Mouse (Mus musculus): Measurements from ENCODE around the gene Hist2h2aa1. TPM values are rescaled to one million over a fixed set of nuclear protein-coding genes. Genes with fewer than 3 reads are reported as not detected.

Gene Hist2h2aa1
- polyA plus RNA-seq, 1 experiment, result not detected

DNA sequence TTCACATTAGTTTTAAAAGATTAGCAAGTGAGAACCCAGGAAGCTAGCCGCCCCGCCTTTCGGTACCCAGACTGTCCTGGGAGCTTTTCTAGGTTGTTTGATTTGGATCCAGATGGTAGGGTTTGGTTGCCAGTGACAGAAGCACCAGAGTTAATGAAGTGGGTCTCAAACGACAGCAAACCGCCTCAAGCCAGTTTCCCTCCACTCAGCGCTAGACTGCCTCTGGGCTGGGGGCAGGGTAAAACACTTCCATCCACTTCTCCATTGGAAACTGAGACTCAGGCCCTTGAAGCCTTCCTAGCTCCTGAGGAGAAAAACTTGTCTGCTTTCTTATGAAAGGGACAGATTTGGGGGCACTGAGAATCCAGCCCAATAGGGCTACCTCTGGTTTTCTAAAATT lies 47.3 kb downstream of the Hist2h2aa1 start:
- Histone ChIP-seq H3K79me2 (ENCODE audit: control insufficient read depth, insufficient read depth) (no peaks in the 10 kb centered on the region), H3ac (ENCODE audit: control insufficient read depth, insufficient read length, low read depth) (no peak overlapping the region), H3K4me3 (ENCODE audit: insufficient read depth, poor library complexity, severe bottlenecking) (no peak overlapping the region), H3K79me3 (ENCODE audit: low read depth) (no peaks in the 10 kb centered on the region), H3K36me3 (ENCODE audit: control insufficient read depth, insufficient read depth) (no peaks in the 10 kb centered on the region), H3K27me3 (ENCODE audit: control insufficient read depth, insufficient read depth, insufficient read length) (peaks cover 8% of the 10 kb centered on the region)
- no peak for TF ChIP-seq FOSL1 (IDR thresholded peaks at IDR 0.05; ENCODE audit: insufficient read depth, low read length, poor library complexity, severe bottlenecking)
- TF ChIP-seq USF1 (IDR thresholded peaks at IDR 0.05; ENCODE audit: low read depth), result no peak
- no peak for TF ChIP-seq MAX (IDR thresholded peaks at IDR 0.05)
- no peak for TF ChIP-seq MYOD1 (IDR thresholded peaks at IDR 0.05; ENCODE audit: control insufficient read depth, insufficient read length, low read depth)
- TF ChIP-seq CTCF (IDR thresholded peaks at IDR 0.05; ENCODE audit: control insufficient read depth, insufficient read depth, insufficient read length), result no peak
- no peak for TF ChIP-seq MYOG (IDR thresholded peaks at IDR 0.05; ENCODE audit: control insufficient read depth, extremely low read depth, insufficient read length)
- no peak for TF ChIP-seq CEBPB (IDR thresholded peaks at IDR 0.05; ENCODE audit: low read depth)

DNA sequence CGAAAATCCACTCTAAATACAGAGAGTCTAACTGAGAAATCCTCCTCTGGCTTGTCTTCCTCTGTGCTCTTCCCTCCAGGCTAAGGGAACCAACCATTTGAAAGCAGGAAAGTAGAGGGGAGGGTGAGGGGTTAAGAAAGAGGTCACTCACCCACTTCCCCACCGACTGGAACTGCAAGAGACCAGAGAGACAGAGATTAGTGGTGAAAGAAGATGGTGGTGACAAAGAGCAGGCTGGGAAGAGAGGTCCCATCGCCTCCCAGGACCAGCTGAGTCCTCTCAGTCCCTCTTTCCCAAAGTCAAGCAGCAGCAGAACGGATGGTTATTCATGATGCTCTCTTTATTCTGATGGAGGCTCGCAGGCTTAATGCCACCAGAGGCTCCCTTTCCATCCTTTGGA lies 48.1 kb downstream of the Hist2h2aa1 start:
- Histone ChIP-seq H3K36me3 (ENCODE audit: control insufficient read depth, insufficient read depth) (no peaks in the 10 kb centered on the region), H3K79me2 (ENCODE audit: control insufficient read depth, insufficient read depth) (no peaks in the 10 kb centered on the region), H3K79me3 (ENCODE audit: low read depth) (no peaks in the 10 kb centered on the region), H3ac (ENCODE audit: control insufficient read depth, insufficient read length, low read depth) (no peak overlapping the region), H3K4me3 (ENCODE audit: insufficient read depth, poor library complexity, severe bottlenecking) (no peak overlapping the region), H3K27me3 (ENCODE audit: control insufficient read depth, insufficient read depth, insufficient read length) (peaks cover 8% of the 10 kb centered on the region)
- TF ChIP-seq CEBPB (IDR thresholded peaks at IDR 0.05; ENCODE audit: low read depth) (no peak), USF1 (IDR thresholded peaks at IDR 0.05; ENCODE audit: low read depth) (no peak), CTCF (IDR thresholded peaks at IDR 0.05; ENCODE audit: control insufficient read depth, insufficient read depth, insufficient read length) (no peak), MYOG (IDR thresholded peaks at IDR 0.05; ENCODE audit: control insufficient read depth, extremely low read depth, insufficient read length) (no peak)

DNA sequence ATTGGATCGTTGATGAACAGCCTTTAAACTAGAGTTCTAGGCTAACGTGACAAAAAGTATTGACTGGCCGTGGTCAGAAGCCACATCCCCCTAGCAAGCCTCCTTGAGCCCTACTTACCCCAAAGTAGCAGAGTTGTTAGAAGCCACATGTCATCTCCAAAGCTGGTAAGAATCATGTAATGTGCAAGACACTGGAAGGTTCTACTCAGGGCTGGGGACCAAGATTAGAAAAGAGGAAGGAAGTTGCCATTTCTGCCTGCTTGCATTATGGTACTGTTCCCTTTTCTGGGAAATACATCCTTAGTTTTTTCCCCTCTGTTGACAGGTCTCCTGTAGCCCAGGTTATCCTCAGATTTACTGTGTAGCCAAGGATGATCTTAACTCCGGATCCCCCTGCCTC lies 48.5 kb downstream of the Hist2h2aa1 start, which contains the start of gene Fcgr1:
Fcgr1 (minus strand) TSS at position 183 of the 400 bp plus-strand sequence.
- Histone ChIP-seq H3K4me3 (ENCODE audit: insufficient read depth, poor library complexity, severe bottlenecking) (no peak within 1 kb of the TSS), H3K27me3 (ENCODE audit: control insufficient read depth, insufficient read depth, insufficient read length) (peaks cover 8% of the 10 kb centered on the region), H3K79me2 (ENCODE audit: control insufficient read depth, insufficient read depth) (no peaks in the 10 kb centered on the region), H3ac (ENCODE audit: control insufficient read depth, insufficient read length, low read depth) (no peak within 1 kb of the TSS), H3K79me3 (ENCODE audit: low read depth) (no peaks in the 10 kb centered on the region), H3K36me3 (ENCODE audit: control insufficient read depth, insufficient read depth) (no peaks in the 10 kb centered on the region)
- no peak for TF ChIP-seq CTCF (IDR thresholded peaks at IDR 0.05; ENCODE audit: control insufficient read depth, insufficient read depth, insufficient read length)
- no peak for TF ChIP-seq CEBPB (IDR thresholded peaks at IDR 0.05; ENCODE audit: low read depth)
- no peak for TF ChIP-seq FOSL1 (IDR thresholded peaks at IDR 0.05; ENCODE audit: insufficient read depth, low read length, poor library complexity, severe bottlenecking)
- no peak for TF ChIP-seq USF1 (IDR thresholded peaks at IDR 0.05; ENCODE audit: low read depth)
- TF ChIP-seq MAX (IDR thresholded peaks at IDR 0.05), result no peak
- TF ChIP-seq MYOG (IDR thresholded peaks at IDR 0.05; ENCODE audit: control insufficient read depth, extremely low read depth, insufficient read length), result no peak
- TF ChIP-seq MYOD1 (IDR thresholded peaks at IDR 0.05; ENCODE audit: control insufficient read depth, insufficient read length, low read depth), result no peak

Small RNAs within 50 kb of the gene (microRNA-seq; reads per million reads assigned to microRNA genes)
- gene Gm44492 (ENCODE audit: borderline microRNAs expressed) (0.20 reads per million), gene Gm47311 (ENCODE audit: borderline microRNAs expressed) (not detected), gene Gm47313 (ENCODE audit: borderline microRNAs expressed) (not detected)

Other genes with a start within 250 kb of the Hist2h2aa1 start
- gene Plekho1, start 249.5 kb upstream of the Hist2h2aa1 start, polyA plus RNA-seq (2012; fragmentation: generic; extraction: Trizol), result 103 TPM
- 15.6 TPM for gene Vps45, start 187.0 kb upstream of the Hist2h2aa1 start, polyA plus RNA-seq (2012; fragmentation: generic; extraction: Trizol)
- 12.5 TPM for gene Otud7b, start 141.0 kb upstream of the Hist2h2aa1 start, polyA plus RNA-seq (2012; fragmentation: generic; extraction: Trizol)
- gene Mtmr11, start 83.5 kb upstream of the Hist2h2aa1 start, polyA plus RNA-seq (2012; fragmentation: generic; extraction: Trizol), result 5.1 TPM
- 136 TPM for gene Sf3b4, start 73.2 kb upstream of the Hist2h2aa1 start, polyA plus RNA-seq (2012; fragmentation: generic; extraction: Trizol)
- gene Sv2a, start 64.3 kb upstream of the Hist2h2aa1 start, polyA plus RNA-seq (2012; fragmentation: generic; extraction: Trizol), result 0.33 TPM
- gene Bola1, start 25.8 kb upstream of the Hist2h2aa1 start, polyA plus RNA-seq (2012; fragmentation: generic; extraction: Trizol), result 76.1 TPM
- gene Hist2h2ab, start 25.6 kb upstream of the Hist2h2aa1 start, polyA plus RNA-seq (2012; fragmentation: generic; extraction: Trizol), result 0.18 TPM
- gene Hist2h2ac, start 24.6 kb upstream of the Hist2h2aa1 start, polyA plus RNA-seq (2012; fragmentation: generic; extraction: Trizol), result 1.9 TPM
- 0.98 TPM for gene Hist2h2be, start 24.4 kb upstream of the Hist2h2aa1 start, polyA plus RNA-seq (2012; fragmentation: generic; extraction: Trizol)
- 5.1 TPM for gene Hist2h3c2, start 6.4 kb upstream of the Hist2h2aa1 start, polyA plus RNA-seq (2012; fragmentation: generic; extraction: Trizol)
- 20.3 TPM for gene Hist2h2aa2, start 5.2 kb upstream of the Hist2h2aa1 start, polyA plus RNA-seq (2012; fragmentation: generic; extraction: Trizol)
- 0.32 TPM for gene Hist2h3c1, start 1.2 kb downstream of the Hist2h2aa1 start, polyA plus RNA-seq (2012; fragmentation: generic; extraction: Trizol)
- 0.89 TPM for gene Hist2h4, start 17.8 kb downstream of the Hist2h2aa1 start, polyA plus RNA-seq (2012; fragmentation: generic; extraction: Trizol)
- gene Hist2h3b, start 23.2 kb downstream of the Hist2h2aa1 start, polyA plus RNA-seq (2012; fragmentation: generic; extraction: Trizol), result 11.3 TPM
- 3.3 TPM for gene Hist2h2bb, start 24.3 kb downstream of the Hist2h2aa1 start, polyA plus RNA-seq (2012; fragmentation: generic; extraction: Trizol)
- 0.02 TPM for gene Fcgr1, start 48.5 kb downstream of the Hist2h2aa1 start, polyA plus RNA-seq (2012; fragmentation: generic; extraction: Trizol)
- gene BC107364, start 206.8 kb downstream of the Hist2h2aa1 start, polyA plus RNA-seq (2012; fragmentation: generic; extraction: Trizol), result not detected

Measured in C2C12 (cell line).